Mouse (Mus musculus) kidney, postnatal 14 days (tissue): ENCODE results near the gene App.

Experiments
- DNase-seq: peaks from one replicate; pipeline ENCODE4 v3.0.0; 2022; ENCODE audit warnings: mixed read lengths

App gene

GRCm38 (mm10) chr16:84969026-84969425 lies 204.5 kb downstream of the App start:
- no peak for DNase-seq

- DNase-seq: no peak
Observed at GRCm38 (mm10) chr16:84966983-84967382, 206.6 kb downstream of the App start.

GRCm38 (mm10) chr16:84966096-84966495 lies 207.5 kb downstream of the App start:
- no peak for DNase-seq

- no peak for DNase-seq
Observed at GRCm38 (mm10) chr16:84963960-84964359, 209.6 kb downstream of the App start.

GRCm38 (mm10) chr16:84963527-84963926 lies 210.0 kb downstream of the App start:
- no peak for DNase-seq

- no peak for DNase-seq
Observed at GRCm38 (mm10) chr16:84957253-84957652, 216.3 kb downstream of the App start.

GRCm38 (mm10) chr16:84956690-84957089 lies 216.9 kb downstream of the App start:
- no peak for DNase-seq

GRCm38 (mm10) chr16:84955840-84956239 lies 217.7 kb downstream of the App start:
- no peak for DNase-seq

- DNase-seq: peak; percentile 88
Observed at GRCm38 (mm10) chr16:84955204-84955839, 218.2 kb downstream of the App start.

- no peak for DNase-seq
Observed at GRCm38 (mm10) chr16:84931024-84931423, 242.5 kb downstream of the App start.

- no peak for DNase-seq
Observed at GRCm38 (mm10) chr16:84927827-84928226, 245.7 kb downstream of the App start.

GRCm38 (mm10) chr16:84919649-84920308 lies 253.8 kb downstream of the App start:
- DNase-seq: peak; percentile 7

- DNase-seq: no peak
Observed at GRCm38 (mm10) chr16:84919087-84919486, 254.5 kb downstream of the App start.

- DNase-seq: no peak
Observed at GRCm38 (mm10) chr16:84916772-84917171, 256.8 kb downstream of the App start.

GRCm38 (mm10) chr16:84911477-84912165 lies 261.9 kb downstream of the App start:
- no peak for DNase-seq

- DNase-seq: no peak
Observed at GRCm38 (mm10) chr16:84902995-84903394, 270.6 kb downstream of the App start.
